Mouse (Mus musculus): ENCODE measurements at regions not wholly inside any gene's neighbourhood (a gene's known extent, or its start where the extent isn't known, plus 50 kb on each side); places are given as distances from the start of the nearest gene placed in this dataset.

DNA sequence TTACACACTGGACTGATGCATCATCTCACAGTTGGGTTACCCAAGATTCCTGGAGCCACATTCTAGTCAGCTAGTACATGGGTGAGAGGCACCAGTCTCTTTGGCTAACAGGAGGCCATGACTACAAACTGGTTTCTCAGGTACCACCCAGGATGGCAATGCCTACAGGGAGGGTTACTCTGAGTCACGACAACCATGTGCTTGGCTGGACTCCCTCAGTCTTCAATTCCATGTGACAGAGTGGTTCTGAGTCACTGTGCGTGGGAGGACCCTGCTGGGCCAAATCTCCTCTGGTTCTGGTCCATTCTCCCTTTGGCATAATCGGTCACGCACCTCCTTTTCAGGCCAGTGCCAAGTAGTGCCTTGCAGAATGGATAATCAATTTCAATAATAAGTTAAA is 482.5 kb downstream of the Tbc1d22a start:
- TF ChIP-seq POLR2A (IDR thresholded peaks at IDR 0.05; ENCODE audit: control insufficient read depth, extremely low read depth, insufficient read depth, low read length, poor library complexity) = no peak
- TF ChIP-seq CTCF (IDR thresholded peaks at IDR 0.05; ENCODE audit: borderline replicate concordance, control insufficient read depth, extremely low read depth, insufficient read depth, low read length, poor library complexity) = no peak

All from thymus, adult 2 months (tissue).